9 mouse cellular contexts compared by ENCODE assay signal in genomic region chr10:59540081-59540480, GRCm38 (mm10).
DNase-seq lines count a peak whose midpoint lies in the region; ATAC-seq and TF ChIP-seq lines count a peak whose summit lies in the region.
"Had no signal": no experiment of that assay in that cellular context is flagged by ENCODE, and none has a peak within 500 bp of the region (broad histone marks: within the 10 kb centered on the region; RNA-seq: fewer than 3 reads in every experiment).

No protein-coding gene starts in this region.

- no peaks in the 10 kb centered on the region for H3K27me3 ChIP-seq in heart, embryonic 11.5 days (ENCODE audit: control insufficient read depth, insufficient read depth, low read length)
- H3K27me3 ChIP-seq in heart, adult 2 months (ENCODE audit: control insufficient read depth, insufficient read depth, low read length): no peaks in the 10 kb centered on the region
- H3K27me3 ChIP-seq in thymus, adult 2 months (ENCODE audit: control insufficient read depth, insufficient read depth, low read length): no peaks in the 10 kb centered on the region
- H3K27me3 ChIP-seq in midbrain, embryonic 12.5 days: no peaks in the 10 kb centered on the region
- H3K27me3 ChIP-seq: CH12.LX had no signal

- no peak overlapping the region for H3K4me3 ChIP-seq in heart, embryonic 11.5 days (ENCODE audit: low read depth, low read length)
- H3K4me3 ChIP-seq in heart, adult 2 months: no peak overlapping the region
- no peak overlapping the region for H3K4me3 ChIP-seq in thymus, adult 2 months (ENCODE audit: control insufficient read depth, insufficient read depth, low read length)
- no peak overlapping the region for H3K4me3 ChIP-seq in midbrain, embryonic 12.5 days

- WGBS in heart, embryonic 11.5 days (ENCODE audit: insufficient replicate concordance): 75% methylated on average over 3 of the region's 3 CpGs
- WGBS in heart, adult 2 months: 98% methylated on average over 3 of the region's 3 CpGs
- 65% methylated on average over 3 of the region's 3 CpGs for WGBS in thymus, adult 2 months
- 65% methylated on average over 3 of the region's 3 CpGs for WGBS in midbrain, embryonic 12.5 days

- peak overlapping the region; percentile 68 for H3K4me2 ChIP-seq in heart, embryonic 11.5 days
- H3K4me2 ChIP-seq in midbrain, embryonic 12.5 days (replicated peaks): no peak overlapping the region

- peaks cover 8% of the 10 kb centered on the region for H3K4me1 ChIP-seq in heart, embryonic 11.5 days (ENCODE audit: control insufficient read depth, insufficient read depth, low read length)
- peaks cover 1% of the 10 kb centered on the region; the same call in 1 of the 2 replicates for H3K4me1 ChIP-seq in heart, adult 2 months (ENCODE audit: control insufficient read depth, insufficient read depth, low read length)
- H3K4me1 ChIP-seq in thymus, adult 2 months (replicated peaks; ENCODE audit: control insufficient read depth, insufficient read depth, low read length): peaks cover 19% of the 10 kb centered on the region
- H3K4me1 ChIP-seq in midbrain, embryonic 12.5 days: peaks cover 25% of the 10 kb centered on the region

- intact Hi-C loops in heart, adult 2 months (cut with DNase I): no loop called here

- H3K79me2 ChIP-seq in heart, adult 2 months (replicated peaks; ENCODE audit: control insufficient read depth, insufficient read depth, low read length): no peaks in the 10 kb centered on the region

- no peaks in the 10 kb centered on the region for H3K9me3 ChIP-seq in heart, embryonic 11.5 days (replicated peaks; ENCODE audit: control insufficient read depth, low read length)
- no peaks in the 10 kb centered on the region for H3K9me3 ChIP-seq in midbrain, embryonic 12.5 days

- H3K9ac ChIP-seq in heart, embryonic 11.5 days (ENCODE audit: low read depth, low read length): peak overlapping the region; percentile 22; the same call in 1 of the 2 replicates
- H3K9ac ChIP-seq in heart, adult 2 months (ENCODE audit: low read depth, low read length): no peak overlapping the region
- no peak overlapping the region for H3K9ac ChIP-seq in midbrain, embryonic 12.5 days (replicated peaks)

- no peak for ATAC-seq in heart, embryonic 11.5 days (replicated peaks; ENCODE audit: insufficient number of reproducible peaks, low FRiP score, low TSS enrichment)
- peak; percentile 47; the same call in 1 of the 2 replicates for ATAC-seq in midbrain, embryonic 12.5 days (ENCODE audit: low FRiP score, low read depth)

- no peak for TF ChIP-seq POLR2A in heart, adult 2 months (IDR thresholded peaks at IDR 0.05; ENCODE audit: insufficient read depth, low read depth, low read length)
- TF ChIP-seq POLR2A in thymus, adult 2 months (IDR thresholded peaks at IDR 0.05; ENCODE audit: control insufficient read depth, extremely low read depth, insufficient read depth, low read length, poor library complexity): no peak

- DNase-seq in heart, adult 2 months: no peak
- peak; percentile 15 for DNase-seq in thymus, adult 2 months
- no peak for DNase-seq in thymus, postnatal 10 days (ENCODE audit: low spot score in 2 of 2)
- DNase-seq in ovary, postnatal 36 days (ENCODE audit: low spot score): no peak
- no peak for DNase-seq in yolk sac, embryonic 10.5 days (ENCODE audit: low spot score)
- no peak for DNase-seq in frontal cortex, adult 2 months (ENCODE audit: extremely low spot score in 1 of 2, low spot score in 1 of 2)

- TF ChIP-seq CTCF in heart, adult 2 months (IDR thresholded peaks at IDR 0.05): no peak
- no peak for TF ChIP-seq CTCF in thymus, adult 2 months (IDR thresholded peaks at IDR 0.05; ENCODE audit: borderline replicate concordance, control insufficient read depth, extremely low read depth, insufficient read depth, low read length, poor library complexity)

- TF ChIP-seq EP300 in heart, adult 2 months (IDR thresholded peaks at IDR 0.05; ENCODE audit: insufficient read depth, low read depth, low read length): no peak

- H3K27ac ChIP-seq in heart, embryonic 11.5 days (ENCODE audit: low read depth, low read length): no peak overlapping the region
- H3K27ac ChIP-seq in heart, adult 2 months: no peak overlapping the region
- H3K27ac ChIP-seq in thymus, adult 2 months (ENCODE audit: control insufficient read depth, insufficient read depth, low read length): no peak overlapping the region
- H3K27ac ChIP-seq in midbrain, embryonic 12.5 days (replicated peaks): peak overlapping the region; percentile 36; the same call in 1 of the 2 replicates

- no peaks in the 10 kb centered on the region for H3K36me3 ChIP-seq in heart, embryonic 11.5 days (ENCODE audit: control insufficient read depth, insufficient read depth, low read length)
- no peaks in the 10 kb centered on the region for H3K36me3 ChIP-seq in heart, adult 2 months (ENCODE audit: control insufficient read depth, insufficient read depth, low read length)
- no peaks in the 10 kb centered on the region for H3K36me3 ChIP-seq in thymus, adult 2 months (ENCODE audit: control insufficient read depth, insufficient read depth, low read length)
- no peaks in the 10 kb centered on the region for H3K36me3 ChIP-seq in midbrain, embryonic 12.5 days
